Mouse (Mus musculus) megakaryocyte, embryonic 14.5 days (primary cell): ENCODE data around the gene Mri1.

Experiments
- FLI1 ChIP-seq: IDR thresholded peaks from 2 replicates; pipeline ENCODE4 v1.6.1; 2012; ENCODE audit warnings: low read length, inconsistent platforms, mixed read lengths
- GATA1 ChIP-seq: IDR thresholded peaks from 3 replicates; pipeline ENCODE4 v1.6.1; 2012; ENCODE audit warnings: mixed read lengths, low read length, inconsistent platforms, borderline replicate concordance

DNA sequence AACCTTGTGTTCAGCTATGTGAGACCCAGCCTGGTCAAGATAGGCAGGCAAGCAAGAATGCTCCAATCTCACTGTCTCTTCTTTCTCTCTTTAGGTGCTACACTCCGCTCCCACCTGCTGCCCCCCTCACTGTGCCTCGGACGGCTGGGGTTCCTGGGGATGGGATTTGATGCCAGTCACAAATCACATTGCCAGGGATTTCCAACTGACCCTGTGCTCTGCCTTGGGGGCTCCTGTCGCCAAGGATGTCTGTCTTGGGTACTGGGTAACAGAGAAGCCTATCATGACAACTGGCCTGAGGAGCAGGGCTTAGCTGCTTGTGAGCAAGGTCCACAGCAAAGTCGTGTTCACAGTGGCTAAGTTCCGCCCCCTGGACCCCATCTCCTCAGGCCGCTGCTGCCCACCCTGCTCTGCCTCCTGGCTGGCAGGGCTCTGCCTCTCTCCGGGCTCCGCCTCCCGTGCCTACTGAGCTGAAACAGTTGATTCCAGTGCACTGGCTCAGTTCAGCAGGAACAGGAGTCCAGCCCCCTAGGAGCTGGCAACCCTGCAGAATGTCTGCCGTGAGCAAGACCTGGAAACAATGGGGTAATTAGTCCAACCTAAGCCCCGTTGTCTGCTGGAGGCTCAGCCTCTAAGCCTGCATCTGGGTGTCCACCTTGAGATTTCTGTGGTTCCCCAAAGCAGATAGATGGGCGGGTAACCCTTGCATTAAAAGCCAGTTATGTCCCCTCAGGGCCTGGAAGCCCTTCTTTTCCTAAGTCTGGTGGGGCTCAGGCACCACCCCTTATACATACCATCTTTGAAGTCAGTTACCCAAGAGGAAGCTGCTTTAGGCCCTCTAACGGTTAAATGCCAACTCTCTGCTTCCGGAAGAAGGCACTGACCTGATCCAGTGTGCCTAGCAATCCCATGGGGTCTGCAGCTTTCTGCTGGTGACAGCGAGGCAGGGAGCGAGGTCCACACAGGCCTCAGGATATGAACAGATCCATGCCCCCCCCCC is 48.4 kb downstream of the Mri1 start:
- no peak for TF ChIP-seq GATA1
- TF ChIP-seq FLI1 = no peak
